Comparison of ENCODE assay signal across 30 mouse cellular contexts in genomic region chr9:68866317-68866716, GRCm38 (mm10).
DNase-seq lines count a peak whose midpoint lies in the region; ATAC-seq lines count a peak whose summit lies in the region.
"Had no signal": no experiment of that assay in that cellular context is flagged by ENCODE, and none has a peak within 500 bp of the region (broad histone marks: within the 10 kb centered on the region; RNA-seq: fewer than 3 reads in every experiment).

No protein-coding gene starts in this region.

- no peaks in the 10 kb centered on the region for H3K27me3 ChIP-seq in midbrain, embryonic 15.5 days (replicated peaks)
- no peaks in the 10 kb centered on the region for H3K27me3 ChIP-seq in midbrain, embryonic 11.5 days (ENCODE audit: control insufficient read depth, insufficient read depth, low read length)
- H3K27me3 ChIP-seq in intestine, embryonic 16.5 days (replicated peaks; ENCODE audit: control insufficient read depth, insufficient read depth, low read length): no peaks in the 10 kb centered on the region
- H3K27me3 ChIP-seq: CH12.LX; heart, embryonic 13.5 days; kidney, embryonic 15.5 days; liver, embryonic 12.5 days; midbrain, embryonic 12.5 days; neural tube, embryonic 15.5 days; stomach, embryonic 15.5 days had no signal

- no peak for DNase-seq in frontal cortex, postnatal 25 days (ENCODE audit: low spot score in 2 of 2)
- no peak for DNase-seq in midbrain, embryonic 11.5 days (ENCODE audit: low spot score, missing footprints)
- peak; percentile 15 to 25 for DNase-seq in frontal cortex, postnatal 10 days (ENCODE audit: low spot score in 2 of 2)
- DNase-seq in right cerebral cortex, postnatal 25 days: peak; percentile 48
- no peak for DNase-seq in thymus, postnatal 4 days
- DNase-seq: adrenal gland, postnatal 36 days; B cell, adult 2 months; cerebellum, adult 11-12 months; cerebellum, postnatal 10 days; gastrocnemius, postnatal 25 days; heart, adult 2 months; heart, postnatal 14 days; kidney, adult 11 months; kidney, postnatal 36 days; lung, adult 18-20 months; lung, postnatal 10 days; thymus, adult 18-20 months had no signal

- peak; percentile 83 for ATAC-seq in frontal cortex, adult (ENCODE audit: low TSS enrichment)
- ATAC-seq in midbrain, embryonic 15.5 days (replicated peaks): no peak
- no peak for ATAC-seq in midbrain, embryonic 11.5 days (ENCODE audit: low FRiP score)
- ATAC-seq in intestine, embryonic 16.5 days: no peak
- ATAC-seq: liver, embryonic 12.5 days; Patski had no signal

- WGBS in midbrain, embryonic 15.5 days: 44% methylated on average over 4 of the region's 4 CpGs
- 69% methylated on average over 4 of the region's 4 CpGs for WGBS in midbrain, embryonic 11.5 days
- 69% methylated on average over 4 of the region's 4 CpGs for WGBS in intestine, embryonic 16.5 days

- no peak overlapping the region for H3K4me2 ChIP-seq in midbrain, embryonic 15.5 days
- H3K4me2 ChIP-seq in midbrain, embryonic 11.5 days: no peak overlapping the region
- H3K4me2 ChIP-seq in intestine, embryonic 16.5 days (ENCODE audit: low read depth, low read length): no peak overlapping the region
- H3K4me2 ChIP-seq: heart, embryonic 13.5 days; kidney, embryonic 15.5 days; limb, embryonic 13.5 days; liver, embryonic 12.5 days; midbrain, embryonic 12.5 days; neural tube, embryonic 15.5 days; stomach, embryonic 15.5 days had no signal

- no peaks in the 10 kb centered on the region for H3K36me3 ChIP-seq in midbrain, embryonic 15.5 days (replicated peaks)
- no peaks in the 10 kb centered on the region for H3K36me3 ChIP-seq in midbrain, embryonic 11.5 days (ENCODE audit: control insufficient read depth, insufficient read depth, low read length)
- no peaks in the 10 kb centered on the region for H3K36me3 ChIP-seq in intestine, embryonic 16.5 days (ENCODE audit: control insufficient read depth, insufficient read depth, low read length)
- H3K36me3 ChIP-seq: G1E; kidney, embryonic 15.5 days; liver, embryonic 12.5 days; midbrain, embryonic 12.5 days; neural tube, embryonic 15.5 days; stomach, embryonic 15.5 days had no signal

- H3K9me3 ChIP-seq in midbrain, embryonic 15.5 days: no peaks in the 10 kb centered on the region
- no peaks in the 10 kb centered on the region; the same call in 1 of the 2 replicates for H3K9me3 ChIP-seq in midbrain, embryonic 11.5 days (ENCODE audit: control insufficient read depth, low read length)
- peaks cover 4% of the 10 kb centered on the region; the same call in 1 of the 2 replicates for H3K9me3 ChIP-seq in intestine, embryonic 16.5 days (ENCODE audit: control insufficient read depth, low read length)
- H3K9me3 ChIP-seq: liver, embryonic 12.5 days; neural tube, embryonic 15.5 days had no signal

- peaks cover 21% of the 10 kb centered on the region for H3K4me1 ChIP-seq in midbrain, embryonic 15.5 days
- peaks cover 2% of the 10 kb centered on the region; the same call in 1 of the 2 replicates for H3K4me1 ChIP-seq in midbrain, embryonic 11.5 days (ENCODE audit: control insufficient read depth, insufficient read depth, low read length)
- no peaks in the 10 kb centered on the region for H3K4me1 ChIP-seq in intestine, embryonic 16.5 days (ENCODE audit: control insufficient read depth, insufficient read depth, low read length)
- H3K4me1 ChIP-seq: heart, embryonic 13.5 days; kidney, embryonic 15.5 days; limb, embryonic 13.5 days; liver, embryonic 12.5 days; stomach, embryonic 15.5 days had no signal

- no peak overlapping the region for H3K9ac ChIP-seq in midbrain, embryonic 15.5 days
- no peak overlapping the region for H3K9ac ChIP-seq in midbrain, embryonic 11.5 days (ENCODE audit: low read length)
- H3K9ac ChIP-seq in intestine, embryonic 16.5 days (ENCODE audit: low read depth, low read length): no peak overlapping the region
- H3K9ac ChIP-seq: heart, embryonic 13.5 days; kidney, embryonic 15.5 days; limb, embryonic 13.5 days; liver, embryonic 12.5 days; midbrain, embryonic 12.5 days; neural tube, embryonic 15.5 days; stomach, embryonic 15.5 days had no signal

- no peak overlapping the region for H3K4me3 ChIP-seq in midbrain, embryonic 15.5 days
- no peak overlapping the region for H3K4me3 ChIP-seq in midbrain, embryonic 11.5 days (ENCODE audit: low read depth, low read length)
- no peak overlapping the region for H3K4me3 ChIP-seq in intestine, embryonic 16.5 days (ENCODE audit: low read length)
- H3K4me3 ChIP-seq: heart, adult 2 months; heart, embryonic 13.5 days; kidney, embryonic 15.5 days; limb, embryonic 13.5 days; liver, embryonic 12.5 days; midbrain, embryonic 12.5 days; neural tube, embryonic 15.5 days; stomach, embryonic 15.5 days had no signal

- H3K27ac ChIP-seq in midbrain, embryonic 15.5 days: peak overlapping the region; percentile 27; the same call in 1 of the 2 replicates
- H3K27ac ChIP-seq in midbrain, embryonic 11.5 days (ENCODE audit: low read depth, low read length): no peak overlapping the region
- H3K27ac ChIP-seq in intestine, embryonic 16.5 days (ENCODE audit: low read length): no peak overlapping the region
- H3K27ac ChIP-seq: heart, adult 2 months; heart, embryonic 13.5 days; kidney, embryonic 15.5 days; limb, embryonic 13.5 days; liver, embryonic 12.5 days; midbrain, embryonic 12.5 days; neural tube, embryonic 15.5 days; stomach, embryonic 15.5 days had no signal

Comparison
In these comparisons a context has a peak if more than half of its experiments do, and no peak if none do; other contexts are left out.
1. DNase-seq: peak in frontal cortex, postnatal 10 days (2 of 2) and right cerebral cortex, postnatal 25 days (single experiment); none in frontal cortex, postnatal 25 days (0 of 2), midbrain, embryonic 11.5 days (single experiment) and thymus, postnatal 4 days (single experiment).